Mouse (Mus musculus): ENCODE results near the gene Atad5.
"Not testable (repeated sequence)": the region's sequence is repeated elsewhere in the genome, so short reads cannot be mapped to it uniquely, and the experiment has no call there.

The Atad5 gene

DNA sequence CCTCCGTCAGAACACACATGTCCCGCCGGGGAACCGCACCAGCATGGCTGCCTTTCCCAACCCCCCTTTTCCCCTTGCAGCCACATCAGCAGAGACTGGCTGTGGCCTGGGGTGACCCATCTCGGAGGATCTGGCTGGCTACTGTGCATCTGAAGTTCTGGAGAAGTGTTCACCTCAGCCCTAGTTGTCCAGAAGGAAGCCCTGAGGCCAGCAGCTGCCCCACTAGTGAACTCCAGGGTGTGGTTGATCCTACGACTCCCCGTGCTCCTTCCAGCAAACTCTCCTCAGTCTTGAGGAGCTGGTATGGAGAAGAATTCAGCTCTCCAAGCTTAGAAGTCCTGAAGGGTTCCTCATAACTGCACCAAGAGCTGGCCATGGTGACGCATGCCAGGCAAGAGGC is 89.1 kb downstream of the Atad5 start:
- no peak for DNase-seq (ENCODE audit: low spot score in 2 of 2)

DNA sequence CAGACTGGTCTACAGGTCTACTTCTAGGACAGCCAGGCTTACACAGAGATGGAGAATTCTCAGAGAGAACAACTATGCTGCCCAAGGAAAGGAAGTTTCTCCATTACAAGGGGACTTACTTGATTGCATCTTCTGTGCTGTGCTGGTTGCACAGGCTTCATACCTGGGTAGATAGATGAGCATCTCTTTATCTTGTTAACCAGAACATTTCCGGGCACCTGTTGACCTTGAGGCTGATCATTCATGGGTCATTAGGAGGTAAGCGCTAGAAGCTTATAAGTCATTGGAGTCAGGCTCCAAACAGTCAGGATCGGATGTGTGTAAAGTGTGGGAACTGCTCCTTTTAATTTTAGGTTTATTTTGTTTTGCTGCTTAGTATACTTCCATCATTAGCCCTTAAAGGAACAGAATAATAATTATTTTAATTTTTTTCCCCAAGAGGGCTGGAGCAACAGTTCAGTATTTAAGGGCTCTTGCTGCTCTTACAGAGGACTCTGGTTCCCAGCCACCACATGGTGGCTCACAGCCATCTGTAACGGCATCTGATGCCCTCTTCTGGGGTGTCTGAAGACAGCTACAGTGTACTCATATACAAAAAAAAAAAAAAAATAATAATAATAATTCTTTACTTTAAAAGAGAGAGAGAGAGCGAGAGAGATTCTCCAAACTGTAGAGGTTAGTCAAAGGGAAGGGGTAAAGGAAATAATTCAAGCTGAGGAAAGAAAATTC is 92.0 kb downstream of the Atad5 start:
- DNase-seq (ENCODE audit: low spot score in 2 of 2) = no peak

DNA sequence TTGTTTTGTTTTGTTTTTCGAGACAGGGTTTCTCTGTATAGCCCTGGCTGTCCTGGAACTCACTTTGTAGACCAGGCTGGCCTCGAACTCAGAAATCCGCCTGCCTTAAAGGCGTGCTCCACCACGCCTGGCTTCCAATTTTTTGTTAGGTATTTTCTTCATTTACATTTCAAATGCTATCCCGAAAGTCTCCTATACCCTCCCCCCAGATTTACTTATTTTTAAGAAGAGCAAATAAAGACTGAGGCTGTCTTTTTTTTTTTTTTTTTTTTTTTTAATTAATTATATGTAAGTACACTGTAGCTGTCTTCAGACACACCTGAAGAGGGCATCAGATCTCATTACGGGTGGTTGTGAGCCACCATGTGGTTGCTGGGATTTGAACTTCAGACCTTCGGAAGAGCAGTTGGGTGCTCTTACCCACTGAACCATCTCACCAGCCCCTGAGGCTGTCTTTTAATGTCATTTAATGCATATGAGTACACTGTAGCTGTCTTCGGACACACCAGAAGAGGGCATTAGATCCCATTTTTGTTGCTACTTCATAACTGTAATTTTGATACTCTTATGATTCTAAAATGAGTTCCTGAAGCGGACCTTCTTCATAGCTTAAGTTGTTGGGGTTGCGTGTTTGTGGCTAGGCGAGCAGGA is 94.0 kb downstream of the Atad5 start:
- DNase-seq (ENCODE audit: low spot score in 2 of 2) = not testable (repeated sequence)

DNA sequence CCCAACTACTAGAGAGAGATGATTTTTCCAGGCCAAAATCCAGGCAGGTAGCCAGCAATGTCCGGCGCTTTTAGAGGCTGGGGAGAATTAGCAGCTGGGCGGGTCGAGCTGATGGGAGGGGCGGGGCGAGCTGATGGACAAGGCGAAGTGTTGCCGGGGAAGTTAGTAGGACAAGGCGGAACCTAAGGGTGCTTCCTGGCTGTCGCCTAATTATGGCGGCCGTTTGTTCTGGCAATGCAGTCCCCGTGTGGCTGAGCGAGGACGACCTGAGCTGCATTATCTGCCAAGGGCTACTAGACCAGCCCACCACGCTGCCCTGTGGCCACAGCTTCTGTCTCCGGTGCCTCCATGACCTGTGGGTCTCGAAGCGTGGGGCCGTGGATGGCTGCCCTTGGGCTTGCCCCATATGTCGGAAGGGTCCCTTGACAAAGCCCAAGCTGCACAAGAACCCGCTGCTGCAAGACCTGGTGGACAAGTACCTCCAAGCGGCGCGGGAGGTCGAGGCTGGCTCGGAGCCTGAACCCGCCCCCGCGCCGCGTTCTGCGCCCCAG is 94.6 kb downstream of the Atad5 start, which contains the start of gene Rnf135:
Rnf135 (plus strand) TSS at position 147 of the 551 bp plus-strand sequence.
- peak; percentile 88 to 90 for DNase-seq (ENCODE audit: low spot score in 2 of 2)

DNA sequence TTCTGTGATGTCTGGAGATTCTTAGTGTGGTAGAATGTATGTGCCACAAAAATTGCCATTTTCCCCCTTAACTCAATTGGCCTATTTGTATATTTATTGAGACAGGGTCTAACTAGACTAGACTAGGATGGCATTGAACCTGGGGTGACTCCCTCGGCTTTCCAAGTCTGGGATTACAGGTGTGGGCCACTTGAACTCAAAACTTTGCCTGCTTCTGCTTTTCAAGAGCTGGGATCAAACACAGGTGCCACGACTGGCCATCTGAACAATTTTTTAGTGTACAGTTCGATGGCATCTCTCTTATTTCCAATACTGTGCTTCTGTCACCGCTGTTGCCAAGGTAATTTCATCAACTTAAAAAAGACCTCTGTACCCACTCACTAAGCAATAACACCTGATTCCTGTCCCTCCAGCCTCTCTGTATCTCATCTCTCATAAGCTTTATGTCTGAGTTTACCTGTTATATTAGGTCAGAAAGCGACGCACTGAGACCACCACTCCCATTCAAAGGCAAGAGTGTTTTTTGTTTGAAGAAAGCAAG is 95.4 kb downstream of the Atad5 start:
- DNase-seq (ENCODE audit: low spot score in 2 of 2) = no peak
